Mouse (Mus musculus) E14TG2a.4 (cell line): ENCODE data around the gene Fgd5.

Experiments
- CTCF ChIP-seq: conservative IDR thresholded peaks from 2 replicates; pipeline ENCODE4 v1.5.1; 2014; ENCODE audit warnings: low read length
- NANOG ChIP-seq: IDR thresholded peaks from 2 replicates; pipeline ENCODE4 v1.6.1; 2014; ENCODE audit warnings: borderline replicate concordance, low read length, mixed read lengths
- POU5F1 ChIP-seq: IDR thresholded peaks from 2 replicates; pipeline ENCODE4 v1.6.1; 2014; ENCODE audit warnings: low read length, borderline replicate concordance

- no peak for TF ChIP-seq CTCF
- TF ChIP-seq POU5F1: no peak
- no peak for TF ChIP-seq NANOG
Measured at GRCm38 (mm10) chr6:92084932-92085331, 106.3 kb downstream of the Fgd5 start.
